Mouse (Mus musculus) spleen, adult 2 months (tissue): Measurements from ENCODE around the gene Nuak2. TPM values are rescaled to one million over a fixed set of nuclear protein-coding genes. Genes with fewer than 3 reads are reported as not detected.
A peak's percentile ranks its signal among the peaks of the same experiment; 100 is the strongest.

Experiments
- DNase-seq, 2 experiments: peaks; one replicate each; pipeline versions ENCODE4 v3.0.0 to v3.0.0-alpha.2; 2012 to 2021; ENCODE audit warnings: low spot score in 2 of 2, low read depth in 1 of 2
- H3K27ac ChIP-seq: fragments of 200-500 bp; 2 replicates; pipeline ENCODE4 v1.5.1; 2012; ENCODE audit warnings: low read length, inconsistent platforms; ENCODE audit not compliant: insufficient read depth
- H3K27me3 ChIP-seq: fragments of 200-500 bp; 2 replicates; pipeline ENCODE4 v1.6.1; 2012; ENCODE audit warnings: mild to moderate bottlenecking, moderate library complexity, low read length, inconsistent platforms; ENCODE audit not compliant: control insufficient read depth, insufficient read depth
- H3K36me3 ChIP-seq: fragments of 200-500 bp; 2 replicates; pipeline ENCODE4 v1.6.1; 2012; ENCODE audit warnings: mild to moderate bottlenecking, low read length, inconsistent platforms; ENCODE audit not compliant: control insufficient read depth, insufficient read depth
- H3K4me1 ChIP-seq: fragments of 200-500 bp; 2 replicates; pipeline ENCODE4 v1.6.1; 2011; ENCODE audit warnings: inconsistent platforms; ENCODE audit not compliant: control insufficient read depth, insufficient read depth, insufficient read length
- H3K4me3 ChIP-seq: fragments of 200-500 bp; 2 replicates; pipeline ENCODE4 v1.5.1; 2011; ENCODE audit warnings: mild to moderate bottlenecking, inconsistent platforms; ENCODE audit not compliant: insufficient read depth, insufficient read length; ENCODE audit errors: extremely low read depth
- CTCF ChIP-seq: fragments of 200-500 bp; IDR thresholded peaks from 2 replicates; pipeline ENCODE4 v1.5.1; 2011; ENCODE audit warnings: mild to moderate bottlenecking, inconsistent platforms; ENCODE audit not compliant: insufficient read depth, insufficient read length, insufficient replicate concordance; ENCODE audit errors: extremely low read depth
- POLR2A ChIP-seq: fragments of 200-500 bp; IDR thresholded peaks from 2 replicates; pipeline ENCODE4 v1.6.1; 2011; ENCODE audit warnings: low read depth, low read length, inconsistent platforms
- WGBS: fragments of 180-500 bp; shearing (Covaris S2); methylation state at CpG from one replicate; pipeline ENCODE4 v1.1.7; 2018; 5-methylcytosine and 5-hydroxymethylcytosine counted together
- polyA plus RNA-seq: library from polyadenylated mRNA; depleted of rRNA; stranded (reverse); fragments of >200 nt; gene quantifications from 2 replicates; pipeline ENCODE4 v1.2.3, GENCODE M21; 2012

The Nuak2 gene
- polyA plus RNA-seq, 1 experiment: 17.4 TPM

GRCm38 (mm10) chr1:132356841-132357240 lies 40.9 kb downstream of the Nuak2 start:
- Histone ChIP-seq H3K27ac (no peak overlapping the region), H3K36me3 (peaks cover 3% of the 10 kb centered on the region), H3K4me1 (peaks cover 4% of the 10 kb centered on the region; the same call in 1 of the 2 replicates), H3K4me3 (no peak overlapping the region), H3K27me3 (no peaks in the 10 kb centered on the region)
- 88% methylated on average over 1 of the region's 1 CpGs for WGBS
- TF ChIP-seq CTCF: no peak
- TF ChIP-seq POLR2A: no peak
- DNase-seq: no peak

- no peaks in the 10 kb centered on the region for H3K27me3 ChIP-seq
- H3K4me1 ChIP-seq: no peaks in the 10 kb centered on the region
- DNase-seq: no peak
- H3K4me3 ChIP-seq: no peak overlapping the region
- WGBS: 94% methylated on average over 6 of the region's 6 CpGs
- TF ChIP-seq CTCF (no peak), POLR2A (no peak)
- peaks cover 3% of the 10 kb centered on the region for H3K36me3 ChIP-seq
- no peak overlapping the region for H3K27ac ChIP-seq
These were observed 46.0 kb downstream of the Nuak2 start for GRCm38 (mm10) chr1:132361959-132362358.

GRCm38 (mm10) chr1:132364388-132364787 lies 48.5 kb downstream of the Nuak2 start:
- no peaks in the 10 kb centered on the region for H3K27me3 ChIP-seq
- peaks cover 3% of the 10 kb centered on the region; the same call in 1 of the 2 replicates for H3K36me3 ChIP-seq
- no peak for DNase-seq
- TF ChIP-seq CTCF: no peak
- no peaks in the 10 kb centered on the region for H3K4me1 ChIP-seq
- no peak overlapping the region for H3K27ac ChIP-seq
- WGBS: 91% methylated on average over 3 of the region's 3 CpGs
- H3K4me3 ChIP-seq: no peak overlapping the region

GRCm38 (mm10) chr1:132364896-132365557 lies 49.1 kb downstream of the Nuak2 start:
- Histone ChIP-seq H3K27me3 (no peaks in the 10 kb centered on the region), H3K4me1 (peaks cover 3% of the 10 kb centered on the region; the same call in 1 of the 2 replicates), H3K36me3 (peaks cover 2% of the 10 kb centered on the region; the same call in 1 of the 2 replicates), H3K4me3 (no peak overlapping the region), H3K27ac (no peak overlapping the region)
- DNase-seq: no peak
- TF ChIP-seq POLR2A (no peak), CTCF (no peak)
- WGBS: 87% methylated on average over 7 of the region's 7 CpGs

- H3K4me1 ChIP-seq: peaks cover 8% of the 10 kb centered on the region; the same call in 1 of the 2 replicates
- no peak overlapping the region for H3K4me3 ChIP-seq
- no peaks in the 10 kb centered on the region for H3K36me3 ChIP-seq
- TF ChIP-seq POLR2A (no peak), CTCF (no peak)
- no peaks in the 10 kb centered on the region for H3K27me3 ChIP-seq
- 89% methylated on average over 4 of the region's 4 CpGs for WGBS
- no peak for DNase-seq
- H3K27ac ChIP-seq: no peak overlapping the region
These were observed 49.7 kb downstream of the Nuak2 start for GRCm38 (mm10) chr1:132365645-132366044.

GRCm38 (mm10) chr1:132366235-132366634 lies 50.3 kb downstream of the Nuak2 start:
- no peak overlapping the region for H3K4me3 ChIP-seq
- 87% methylated on average over 8 of the region's 8 CpGs for WGBS
- no peaks in the 10 kb centered on the region for H3K27me3 ChIP-seq
- no peak overlapping the region for H3K27ac ChIP-seq
- peaks cover 10% of the 10 kb centered on the region; the same call in 1 of the 2 replicates for H3K4me1 ChIP-seq
- TF ChIP-seq CTCF (no peak), POLR2A (no peak)
- DNase-seq: no peak
- H3K36me3 ChIP-seq: no peaks in the 10 kb centered on the region

GRCm38 (mm10) chr1:132366937-132367336 lies 51.0 kb downstream of the Nuak2 start:
- peaks cover 10% of the 10 kb centered on the region; the same call in 1 of the 2 replicates for H3K4me1 ChIP-seq

More at GRCm38 (mm10) chr1:132366937-132367336, 51.0 kb downstream of the Nuak2 start:
- Histone ChIP-seq H3K27me3 (no peaks in the 10 kb centered on the region), H3K36me3 (no peaks in the 10 kb centered on the region), H3K4me3 (peak overlapping the region; percentile 5), H3K27ac (peak overlapping the region; percentile 34; the same call in 1 of the 2 replicates)
- 98% methylated on average over 6 of the region's 6 CpGs for WGBS
- no peak for DNase-seq
- TF ChIP-seq POLR2A (no peak), CTCF (no peak)
